Mouse (Mus musculus): ENCODE measurements around the gene Naip2.

DNA sequence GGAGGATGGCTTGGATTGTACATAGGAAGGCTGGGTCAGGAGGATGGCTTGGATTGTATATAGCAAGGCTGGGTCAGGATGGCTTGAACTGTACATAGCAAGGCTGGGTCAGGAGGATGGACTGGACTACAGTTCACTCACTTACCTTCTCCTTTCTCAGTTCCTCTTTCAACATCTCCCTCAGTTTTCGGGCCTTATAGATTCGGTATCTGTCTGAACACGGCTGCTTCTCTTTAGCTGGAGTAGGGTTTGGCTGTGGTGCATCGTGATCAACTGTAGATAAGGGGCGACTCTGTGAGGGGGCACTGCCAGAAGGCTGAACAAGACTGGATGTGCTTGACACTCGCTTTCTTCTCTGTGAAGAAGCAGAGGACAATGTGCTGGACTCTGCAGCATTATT lies 103.1 kb downstream of the Naip2 start:
- no peak for TF ChIP-seq CTCF (IDR thresholded peaks at IDR 0.05; ENCODE audit: low read depth)
- no peak for TF ChIP-seq EP300 (optimal IDR thresholded peaks at IDR 0.05)

Measured in stomach, postnatal 0 days (tissue).